Mouse (Mus musculus): Measurements from ENCODE around the gene Wdfy2. TPM values are rescaled to one million over a fixed set of nuclear protein-coding genes. Genes with fewer than 3 reads are reported as not detected.
"Not testable (repeated sequence)": the region's sequence is repeated elsewhere in the genome, so short reads cannot be mapped to it uniquely, and the experiment has no call there.

Wdfy2 gene
- total and polyA plus RNA-seq, 2 experiments = 6.1 to 10.7 TPM

GRCm38 (mm10) chr14:62891401-62891800, 53.9 kb downstream of the Wdfy2 start:
- H3K4me1 ChIP-seq (ENCODE audit: control insufficient read depth, insufficient read depth, low read length) = peaks cover 12% of the 10 kb centered on the region
- H3K79me2 ChIP-seq (ENCODE audit: control insufficient read depth, insufficient read depth, low read length) = peaks cover 14% of the 10 kb centered on the region; the same call in 1 of the 2 replicates
- H3K27me3 ChIP-seq (ENCODE audit: control insufficient read depth, insufficient read depth, low read length) = no peaks in the 10 kb centered on the region
- WGBS = 44% methylated on average over 3 of the region's 3 CpGs
- H3K9ac ChIP-seq (ENCODE audit: low read depth, low read length) = no peak overlapping the region
- no peaks in the 10 kb centered on the region for H3K36me3 ChIP-seq (ENCODE audit: control insufficient read depth, insufficient read depth, low read length)
- H3K27ac ChIP-seq (replicated peaks; ENCODE audit: insufficient read depth, low read depth, low read length) = no peak overlapping the region
- H3K4me3 ChIP-seq (ENCODE audit: insufficient read depth, low read depth, low read length) = no peak overlapping the region
- DNase-seq (ENCODE audit: extremely low read depth, low read depth, low spot score) = peak; percentile 91
- TF ChIP-seq CTCF (IDR thresholded peaks at IDR 0.05; ENCODE audit: low read depth, low read length) (no peak), POLR2A (IDR thresholded peaks at IDR 0.05; ENCODE audit: extremely low read depth, insufficient read depth, low read length) (no peak)

- H3K36me3 ChIP-seq (ENCODE audit: control insufficient read depth, insufficient read depth, low read length) = no peaks in the 10 kb centered on the region
- DNase-seq (ENCODE audit: extremely low read depth, low read depth, low spot score) = peak; percentile 70
- H3K79me2 ChIP-seq (ENCODE audit: control insufficient read depth, insufficient read depth, low read length) = peaks cover 12% of the 10 kb centered on the region; the same call in 1 of the 2 replicates
- H3K4me3 ChIP-seq (ENCODE audit: insufficient read depth, low read depth, low read length) = no peak overlapping the region
- TF ChIP-seq POLR2A (IDR thresholded peaks at IDR 0.05; ENCODE audit: extremely low read depth, insufficient read depth, low read length) (no peak), CTCF (IDR thresholded peaks at IDR 0.05; ENCODE audit: low read depth, low read length) (no peak)
- no peak overlapping the region for H3K27ac ChIP-seq (replicated peaks; ENCODE audit: insufficient read depth, low read depth, low read length)
- 57% methylated on average over 8 of the region's 8 CpGs for WGBS
- H3K9ac ChIP-seq (ENCODE audit: low read depth, low read length) = no peak overlapping the region
- peaks cover 9% of the 10 kb centered on the region for H3K4me1 ChIP-seq (ENCODE audit: control insufficient read depth, insufficient read depth, low read length)
- H3K27me3 ChIP-seq (ENCODE audit: control insufficient read depth, insufficient read depth, low read length) = no peaks in the 10 kb centered on the region
Measured at GRCm38 (mm10) chr14:62892771-62893641, 55.5 kb downstream of the Wdfy2 start.

GRCm38 (mm10) chr14:62893642-62894180, 56.2 kb downstream of the Wdfy2 start:
- H3K9ac ChIP-seq (ENCODE audit: low read depth, low read length); H3K36me3 ChIP-seq (ENCODE audit: control insufficient read depth, insufficient read depth, low read length); H3K27ac ChIP-seq (replicated peaks; ENCODE audit: insufficient read depth, low read depth, low read length); H3K27me3 ChIP-seq (ENCODE audit: control insufficient read depth, insufficient read depth, low read length); DNase-seq (ENCODE audit: extremely low read depth, low read depth, low spot score); H3K4me3 ChIP-seq (ENCODE audit: insufficient read depth, low read depth, low read length); H3K4me1 ChIP-seq (ENCODE audit: control insufficient read depth, insufficient read depth, low read length): not testable (repeated sequence)
- peaks cover 12% of the 10 kb centered on the region; the same call in 1 of the 2 replicates for H3K79me2 ChIP-seq (ENCODE audit: control insufficient read depth, insufficient read depth, low read length)
- WGBS = 58% methylated on average over 5 of the region's 5 CpGs

GRCm38 (mm10) chr14:62894924-62895840, 57.7 kb downstream of the Wdfy2 start:
- Histone ChIP-seq H3K79me2 (ENCODE audit: control insufficient read depth, insufficient read depth, low read length) (peaks cover 14% of the 10 kb centered on the region; the same call in 1 of the 2 replicates), H3K4me3 (ENCODE audit: insufficient read depth, low read depth, low read length) (no peak overlapping the region), H3K27me3 (ENCODE audit: control insufficient read depth, insufficient read depth, low read length) (no peaks in the 10 kb centered on the region), H3K9ac (ENCODE audit: low read depth, low read length) (no peak overlapping the region), H3K36me3 (ENCODE audit: control insufficient read depth, insufficient read depth, low read length) (no peaks in the 10 kb centered on the region; the same call in 1 of the 2 replicates), H3K27ac (replicated peaks; ENCODE audit: insufficient read depth, low read depth, low read length) (no peak overlapping the region), H3K4me1 (ENCODE audit: control insufficient read depth, insufficient read depth, low read length) (peaks cover 9% of the 10 kb centered on the region)
- TF ChIP-seq POLR2A (IDR thresholded peaks at IDR 0.05; ENCODE audit: extremely low read depth, insufficient read depth, low read length) = no peak
- no peak for TF ChIP-seq CTCF (IDR thresholded peaks at IDR 0.05; ENCODE audit: low read depth, low read length)
- 76% methylated on average over 8 of the region's 8 CpGs for WGBS
- peak; percentile 61 for DNase-seq (ENCODE audit: extremely low read depth, low read depth, low spot score)

- WGBS = 89% methylated on average over 6 of the region's 6 CpGs
- Histone ChIP-seq H3K27me3 (ENCODE audit: control insufficient read depth, insufficient read depth, low read length) (no peaks in the 10 kb centered on the region), H3K4me3 (ENCODE audit: insufficient read depth, low read depth, low read length) (no peak overlapping the region), H3K4me1 (ENCODE audit: control insufficient read depth, insufficient read depth, low read length) (peaks cover 10% of the 10 kb centered on the region), H3K79me2 (ENCODE audit: control insufficient read depth, insufficient read depth, low read length) (peaks cover 17% of the 10 kb centered on the region; the same call in 1 of the 2 replicates), H3K9ac (ENCODE audit: low read depth, low read length) (no peak overlapping the region), H3K27ac (replicated peaks; ENCODE audit: insufficient read depth, low read depth, low read length) (no peak overlapping the region), H3K36me3 (ENCODE audit: control insufficient read depth, insufficient read depth, low read length) (peaks cover 3% of the 10 kb centered on the region)
- no peak for DNase-seq (ENCODE audit: extremely low read depth, low read depth, low spot score)
- TF ChIP-seq CTCF (IDR thresholded peaks at IDR 0.05; ENCODE audit: low read depth, low read length) (no peak), POLR2A (IDR thresholded peaks at IDR 0.05; ENCODE audit: extremely low read depth, insufficient read depth, low read length) (no peak)
Measured at GRCm38 (mm10) chr14:62898061-62898460, 60.6 kb downstream of the Wdfy2 start.

All from liver, adult 2 months (tissue).